Mouse (Mus musculus): ENCODE results near the gene Olfr1510.
"Not testable (repeated sequence)": the region's sequence is repeated elsewhere in the genome, so short reads cannot be mapped to it uniquely, and the experiment has no call there.

Olfr1510 gene

DNA sequence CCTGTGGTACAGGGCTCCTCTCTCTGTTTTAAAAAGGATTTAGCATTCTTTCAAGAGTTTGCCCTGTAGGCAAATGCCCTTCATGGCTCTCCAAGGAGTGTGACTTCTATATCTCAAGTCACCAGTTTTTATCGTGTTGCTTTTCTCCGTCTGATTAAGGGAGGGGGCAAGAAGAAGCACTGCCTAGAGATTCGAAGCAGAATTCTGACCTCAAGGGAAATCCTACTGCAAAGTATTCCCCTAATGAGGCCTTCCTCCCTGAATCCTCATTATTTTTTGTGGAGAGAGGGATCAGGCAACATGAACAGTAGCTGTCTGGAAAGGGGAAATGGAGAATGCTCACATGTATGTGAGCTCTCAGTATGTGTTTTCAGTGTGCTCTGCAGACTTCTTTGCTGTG lies at the start of gene Olfr1510:
Gene Olfr1510, minus strand, starts transcription at position 101 of the 400 bp plus-strand sequence.
- in situ Hi-C loops (cut with MboI; ENCODE audit: low pct_unique_long_range_greater_than_20kb in 1 of 2, low sequenced_read_pairs in 2 of 2, unreplicated experiment in 1 of 2) = no loop called here

DNA sequence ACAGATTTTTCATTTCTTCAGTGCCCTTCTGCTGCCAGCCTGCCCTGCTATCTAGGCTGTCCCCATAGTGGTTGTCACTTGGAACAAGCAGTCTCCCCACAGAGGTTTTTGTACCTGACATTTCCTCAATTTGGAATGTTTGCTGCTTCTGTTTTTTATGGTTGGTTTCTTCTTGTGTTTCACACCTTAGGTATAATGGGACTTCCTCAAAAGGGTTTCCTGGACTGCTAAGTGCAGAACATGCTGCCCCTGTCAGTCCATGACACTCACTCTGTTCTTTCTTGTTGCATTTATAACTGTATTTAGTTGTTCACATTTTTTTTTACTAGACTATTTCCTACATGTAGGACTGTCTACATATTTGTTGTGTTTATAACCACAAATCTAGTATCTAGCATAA lies 47.8 kb upstream of the Olfr1510 start:
- in situ Hi-C loops (cut with MboI; ENCODE audit: low pct_unique_long_range_greater_than_20kb in 1 of 2, low sequenced_read_pairs in 2 of 2, unreplicated experiment in 1 of 2) = loop anchor here in 1 of 2 experiments (10.0 kb wide), 1 partner anchor 57 kb away; no protein-coding TSS in a partner anchor

DNA sequence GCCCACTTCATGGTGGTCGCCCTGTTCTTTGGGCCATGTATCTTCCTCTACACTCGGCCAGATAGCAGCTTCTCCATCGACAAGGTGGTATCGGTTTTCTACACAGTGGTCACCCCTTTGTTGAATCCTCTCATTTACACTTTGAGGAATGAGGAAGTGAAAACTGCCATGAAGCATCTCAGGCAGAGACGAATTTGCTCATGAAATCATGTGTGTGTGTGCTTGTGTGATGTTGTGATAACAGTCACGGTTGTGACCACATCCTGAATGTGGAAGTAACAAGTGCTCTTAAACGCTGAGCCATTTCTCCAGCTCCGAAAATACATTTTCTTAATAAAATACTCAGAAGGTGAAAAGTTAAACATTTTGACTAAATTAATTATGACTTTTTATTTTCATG lies 37.0 kb upstream of the Olfr1510 start:
- in situ Hi-C loops (cut with MboI; ENCODE audit: low pct_unique_long_range_greater_than_20kb in 1 of 2, low sequenced_read_pairs in 2 of 2, unreplicated experiment in 1 of 2) = no loop called here

DNA sequence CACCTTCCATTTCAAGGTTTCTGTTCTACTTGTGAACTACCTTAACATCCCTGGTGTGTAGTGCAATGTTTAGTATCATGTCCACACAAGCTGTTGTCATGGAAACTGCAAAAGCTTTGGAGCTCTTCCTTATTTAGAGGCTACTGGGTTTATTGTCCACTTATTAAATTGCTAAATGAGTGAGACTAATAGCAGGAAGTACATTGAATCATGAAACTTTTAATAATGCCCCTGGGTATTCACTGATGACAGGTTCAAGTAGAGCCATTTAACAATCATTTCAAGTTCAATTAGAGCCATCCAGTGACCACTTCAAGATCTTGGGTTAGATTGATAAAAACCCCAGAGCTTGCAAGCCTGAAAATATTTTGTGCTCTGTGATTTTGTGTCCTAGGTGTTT lies 28.5 kb upstream of the Olfr1510 start, which contains the start of gene Olfr1509:
Gene Olfr1509, plus strand, starts transcription at position 301 of the 400 bp plus-strand sequence.
- in situ Hi-C loops (cut with MboI; ENCODE audit: low pct_unique_long_range_greater_than_20kb in 1 of 2, low sequenced_read_pairs in 2 of 2, unreplicated experiment in 1 of 2) = no loop called here

DNA sequence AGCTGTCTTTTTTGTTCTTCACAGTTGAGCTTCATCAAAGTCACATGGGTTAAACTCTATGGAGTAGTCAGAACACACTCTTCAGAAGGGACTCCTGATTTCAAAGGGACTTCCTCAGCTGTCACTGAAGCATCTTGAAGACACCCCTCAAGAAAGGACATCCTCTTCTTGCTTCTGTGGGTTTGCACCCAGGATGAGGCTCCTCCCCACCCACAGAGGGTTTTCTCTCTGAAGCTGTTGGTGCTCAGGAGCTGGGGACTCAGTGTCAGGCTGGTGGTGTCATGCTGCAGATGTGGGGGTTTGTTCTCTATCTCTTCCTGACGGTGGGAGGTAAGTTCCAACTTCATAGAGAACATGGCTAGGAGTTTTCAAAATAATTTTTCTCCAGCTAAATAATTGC lies 13.5 kb upstream of the Olfr1510 start:
- in situ Hi-C loops (cut with MboI; ENCODE audit: low pct_unique_long_range_greater_than_20kb in 1 of 2, low sequenced_read_pairs in 2 of 2, unreplicated experiment in 1 of 2) = no loop called here

DNA sequence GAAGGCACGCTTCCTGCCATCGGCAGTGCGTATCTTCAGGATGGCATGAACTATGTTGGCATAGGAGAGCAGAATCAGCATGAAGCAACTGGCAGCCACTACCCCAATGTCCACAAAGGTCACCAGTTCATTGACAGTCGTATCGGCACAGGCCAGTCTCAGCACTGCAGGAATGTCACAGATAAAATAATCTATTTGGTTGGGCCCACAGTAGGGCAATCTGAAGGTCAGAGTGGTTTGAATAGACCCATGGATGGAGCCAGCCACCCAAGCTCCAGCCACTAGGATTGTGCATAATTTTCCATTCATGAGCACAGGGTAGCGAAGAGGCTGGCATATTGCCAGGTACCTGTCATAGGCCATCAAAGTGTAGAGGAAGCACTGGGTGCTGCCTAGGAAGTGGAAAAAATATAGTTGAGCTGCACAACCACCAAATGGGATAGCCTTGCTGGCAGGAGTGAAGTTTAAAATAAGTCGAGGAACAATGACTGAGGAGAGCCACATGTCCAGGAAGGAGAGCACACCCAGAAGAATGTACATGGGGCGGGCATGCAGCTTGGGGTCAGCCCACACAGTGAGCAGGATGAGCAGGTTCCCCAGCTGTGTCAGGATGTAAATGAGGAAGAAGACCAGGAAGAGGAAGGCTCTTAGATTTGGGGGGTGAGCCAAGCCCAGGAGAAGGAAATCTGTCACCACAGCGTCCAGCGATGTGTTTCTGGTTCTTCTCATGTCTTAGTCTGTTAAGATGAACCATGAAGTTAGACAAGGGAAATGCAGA lies 3.8 kb downstream of the Olfr1510 start:
- in situ Hi-C loops (cut with MboI; ENCODE audit: low pct_unique_long_range_greater_than_20kb in 1 of 2, low sequenced_read_pairs in 2 of 2, unreplicated experiment in 1 of 2) = not testable (repeated sequence)

DNA sequence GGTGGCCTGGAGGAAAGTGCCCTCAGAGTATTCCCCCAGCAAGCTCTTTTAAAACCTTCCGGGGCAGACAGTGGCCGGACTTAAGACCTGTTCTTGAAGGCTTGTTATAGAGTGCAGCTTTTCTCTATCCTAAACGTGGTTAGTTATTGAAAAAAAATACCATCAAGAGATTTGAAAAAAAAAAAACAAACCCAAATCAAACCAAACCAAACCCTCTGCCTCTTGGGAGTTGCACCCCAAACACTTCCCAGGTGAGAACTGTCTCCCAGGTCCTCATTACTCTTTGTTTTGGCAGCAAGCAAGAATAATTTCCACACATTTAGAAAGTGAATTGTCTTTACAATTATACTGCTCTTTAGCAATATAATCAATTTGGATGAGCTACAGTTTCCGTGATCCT lies 16.9 kb downstream of the Olfr1510 start, which contains the start of gene Olfr1511:
Gene Olfr1511, minus strand, starts transcription at position 101 of the 400 bp plus-strand sequence.
- in situ Hi-C loops (cut with MboI; ENCODE audit: low pct_unique_long_range_greater_than_20kb in 1 of 2, low sequenced_read_pairs in 2 of 2, unreplicated experiment in 1 of 2) = no loop called here

DNA sequence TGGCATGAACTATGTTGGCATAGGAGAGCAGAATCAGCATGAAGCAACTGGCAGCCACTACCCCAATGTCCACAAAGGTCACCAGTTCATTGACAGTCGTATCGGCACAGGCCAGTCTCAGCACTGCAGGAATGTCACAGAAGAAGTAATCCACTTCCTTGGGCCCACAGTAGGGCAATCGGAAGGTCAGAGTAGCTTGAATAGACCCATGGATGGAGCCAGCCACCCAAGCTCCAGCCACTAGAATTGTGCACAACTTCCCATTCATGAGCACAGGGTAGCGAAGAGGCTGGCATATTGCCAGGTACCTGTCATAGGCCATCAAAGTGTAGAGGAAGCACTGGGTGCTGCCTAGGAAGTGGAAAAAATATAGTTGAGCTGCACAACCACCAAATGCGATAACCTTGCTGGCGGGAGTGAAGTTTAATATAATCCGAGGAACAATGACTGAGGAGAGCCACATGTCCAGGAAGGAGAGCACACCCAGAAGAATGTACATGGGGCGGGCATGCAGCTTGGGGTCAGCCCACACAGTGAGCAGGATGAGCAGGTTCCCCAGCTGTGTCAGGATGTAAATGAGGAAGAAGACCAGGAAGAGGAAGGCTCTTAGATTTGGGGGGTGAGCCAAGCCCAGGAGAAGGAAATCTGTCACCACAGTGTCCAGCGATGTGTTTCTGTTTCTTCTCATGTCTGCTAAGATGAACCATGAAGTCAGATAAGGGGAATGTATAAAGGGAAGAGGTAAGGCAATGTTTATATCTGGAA lies 23.9 kb downstream of the Olfr1510 start:
- in situ Hi-C loops (cut with MboI; ENCODE audit: low pct_unique_long_range_greater_than_20kb in 1 of 2, low sequenced_read_pairs in 2 of 2, unreplicated experiment in 1 of 2) = not testable (repeated sequence)

DNA sequence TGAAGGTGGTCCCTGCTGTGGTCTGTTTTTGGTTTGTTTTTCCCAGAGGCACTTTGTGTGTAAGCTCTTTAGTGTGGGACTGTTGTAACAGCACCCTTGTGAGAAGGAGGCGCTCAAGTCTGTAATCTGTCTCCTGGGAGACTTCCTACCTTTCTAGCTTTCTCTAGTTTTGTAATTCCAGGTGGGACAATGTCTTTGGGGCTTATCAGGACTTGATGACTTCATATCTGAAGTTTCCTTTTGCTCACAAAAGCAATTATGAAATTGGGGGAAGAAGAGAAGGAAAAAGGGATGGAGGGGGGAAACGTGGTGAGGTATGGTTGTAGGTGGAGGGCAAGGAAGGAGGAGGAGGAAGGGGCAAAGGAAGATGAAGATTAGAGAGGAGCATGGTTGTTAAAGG lies 35.1 kb downstream of the Olfr1510 start, which contains the start of gene Olfr1512:
Gene Olfr1512, minus strand, starts transcription at position 101 of the 400 bp plus-strand sequence.
- in situ Hi-C loops (cut with MboI; ENCODE audit: low pct_unique_long_range_greater_than_20kb in 1 of 2, low sequenced_read_pairs in 2 of 2, unreplicated experiment in 1 of 2) = no loop called here

DNA sequence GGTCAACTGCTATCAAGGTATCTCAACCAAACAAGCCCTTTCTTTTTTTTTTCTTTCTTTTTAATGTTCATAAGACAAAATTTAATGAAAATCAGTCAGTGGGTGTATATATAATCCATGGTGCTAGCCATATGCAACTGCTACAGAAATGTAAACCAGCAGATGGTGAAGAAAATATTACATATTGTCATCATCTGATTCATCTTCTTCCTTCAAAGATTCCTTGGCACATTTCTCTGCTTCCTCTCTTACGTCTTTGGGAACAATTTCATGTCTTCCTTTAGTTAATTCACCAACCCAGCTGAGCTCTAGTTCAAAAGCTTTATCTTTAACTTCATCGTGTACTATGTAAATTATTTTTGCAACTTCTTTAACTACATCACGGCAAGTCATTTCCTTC lies 45.4 kb downstream of the Olfr1510 start:
- in situ Hi-C loops (cut with MboI; ENCODE audit: low pct_unique_long_range_greater_than_20kb in 1 of 2, low sequenced_read_pairs in 2 of 2, unreplicated experiment in 1 of 2) = no loop called here
